Mouse (Mus musculus) liver, embryonic 12.5 days (tissue): Measurements from ENCODE around the gene Meis2. TPM values are rescaled to one million over a fixed set of nuclear protein-coding genes. Genes with fewer than 3 reads are reported as not detected.

Experiments used
- ATAC-seq: fragments of 200-750 bp; cut with Nextera tagmentation; 2 replicates; pipeline ENCODE4 v1.8.0; 2017; ENCODE audit warnings: moderate number of reproducible peaks, mild to moderate bottlenecking, moderate library complexity
- H3K27ac ChIP-seq: fragments of 300-500 bp; sonication (generic); 2 replicates; pipeline ENCODE4 v1.5.1; 2016; ENCODE audit warnings: mild to moderate bottlenecking
- H3K27me3 ChIP-seq: fragments of 300-500 bp; sonication (generic); replicated peaks from 2 replicates; pipeline ENCODE4 v1.6.1; 2016; ENCODE audit warnings: mild to moderate bottlenecking, moderate library complexity
- H3K36me3 ChIP-seq: fragments of 300-500 bp; sonication (generic); 2 replicates; pipeline ENCODE4 v1.6.1; 2016; ENCODE audit warnings: mild to moderate bottlenecking, moderate library complexity
- H3K4me1 ChIP-seq: fragments of 300-500 bp; sonication (generic); 2 replicates; pipeline ENCODE4 v1.6.1; 2016
- H3K4me2 ChIP-seq: fragments of 300-500 bp; sonication (generic); 2 replicates; pipeline ENCODE4 v1.6.1; 2016; ENCODE audit warnings: mild to moderate bottlenecking, moderate library complexity
- H3K4me3 ChIP-seq: fragments of 300-500 bp; sonication (generic); 2 replicates; pipeline ENCODE4 v1.5.1; 2016; ENCODE audit warnings: mild to moderate bottlenecking, moderate library complexity
- H3K9ac ChIP-seq: fragments of 300-500 bp; sonication (generic); 2 replicates; pipeline ENCODE4 v1.6.1; 2016; ENCODE audit warnings: mild to moderate bottlenecking, moderate library complexity
- H3K9me3 ChIP-seq: fragments of 300-500 bp; sonication (generic); replicated peaks from 2 replicates; pipeline ENCODE4 v1.6.1; 2016; ENCODE audit warnings: mild to moderate bottlenecking, moderate library complexity
- WGBS: fragments of 180-500 bp; shearing (Covaris S2); methylation state at CpG from one replicate; pipeline ENCODE4 v1.1.7; 2016; ENCODE audit not compliant: insufficient replicate concordance; 5-methylcytosine and 5-hydroxymethylcytosine counted together
- polyA plus RNA-seq: library from polyadenylated mRNA; unstranded; fragments of >200 nt; fragmentation: Nextera tagmentation; extraction: Ambion mirVana; gene quantifications from 2 replicates; pipeline ENCODE4 v1.2.1, GENCODE M21; 2016

Meis2 gene
- polyA plus RNA-seq, 1 experiment from 2014 or later: 5.9 TPM

- no peak overlapping the region for H3K4me2 ChIP-seq
Measured at GRCm38 (mm10) chr2:115897559-115897958, 168.1 kb downstream of the Meis2 start.

GRCm38 (mm10) chr2:115897001-115897400 lies 168.6 kb downstream of the Meis2 start:
- no peak overlapping the region for H3K4me3 ChIP-seq
- H3K27ac ChIP-seq: no peak overlapping the region
- H3K4me2 ChIP-seq: no peak overlapping the region
- no peak for ATAC-seq
- H3K36me3 ChIP-seq: no peaks in the 10 kb centered on the region
- H3K27me3 ChIP-seq: no peaks in the 10 kb centered on the region
- H3K4me1 ChIP-seq: no peaks in the 10 kb centered on the region
- H3K9me3 ChIP-seq: no peaks in the 10 kb centered on the region
- WGBS: 31% methylated on average over 2 of the region's 2 CpGs
- H3K9ac ChIP-seq: no peak overlapping the region

More at GRCm38 (mm10) chr2:115897559-115897958, 168.1 kb downstream of the Meis2 start:
- ATAC-seq: no peak
- H3K4me1 ChIP-seq: no peaks in the 10 kb centered on the region
- H3K36me3 ChIP-seq: no peaks in the 10 kb centered on the region
- 71% methylated on average over 5 of the region's 5 CpGs for WGBS
- no peak overlapping the region for H3K27ac ChIP-seq
- no peaks in the 10 kb centered on the region for H3K27me3 ChIP-seq
- no peak overlapping the region for H3K9ac ChIP-seq
- H3K4me3 ChIP-seq: no peak overlapping the region
- no peaks in the 10 kb centered on the region for H3K9me3 ChIP-seq

DNA sequence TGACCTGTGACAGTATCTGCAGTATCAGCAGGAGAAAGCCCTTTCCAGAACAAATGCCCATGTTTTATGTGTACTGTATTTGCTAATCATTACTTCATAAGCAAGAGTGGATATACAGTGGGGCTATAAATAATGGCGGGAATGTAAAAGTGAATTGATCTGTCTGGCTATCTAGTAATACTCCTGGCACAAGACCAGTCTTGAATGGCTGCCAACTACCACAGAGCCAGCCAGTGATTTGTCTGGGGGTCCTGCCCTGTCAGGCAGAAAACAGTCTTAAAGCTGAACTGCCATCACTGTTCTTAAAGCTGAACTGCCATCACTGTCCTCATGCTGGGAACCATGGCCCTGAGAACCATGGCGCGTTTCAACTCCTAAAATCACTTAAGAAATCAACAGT lies 169.9 kb downstream of the Meis2 start:
- 72% methylated on average over 3 of the region's 3 CpGs for WGBS
- ATAC-seq: no peak
- H3K36me3 ChIP-seq: no peaks in the 10 kb centered on the region

GRCm38 (mm10) chr2:115895256-115895655 lies 170.4 kb downstream of the Meis2 start:
- H3K27ac ChIP-seq: no peak overlapping the region
- no peaks in the 10 kb centered on the region for H3K9me3 ChIP-seq
- no peak for ATAC-seq
- H3K27me3 ChIP-seq: no peaks in the 10 kb centered on the region
- H3K9ac ChIP-seq: no peak overlapping the region
- no peak overlapping the region for H3K4me2 ChIP-seq
- no peak overlapping the region for H3K4me3 ChIP-seq
- H3K36me3 ChIP-seq: no peaks in the 10 kb centered on the region
- H3K4me1 ChIP-seq: no peaks in the 10 kb centered on the region
- 78% methylated on average over 2 of the region's 2 CpGs for WGBS

More for the DNA sequence above, 169.9 kb downstream of the Meis2 start:
- no peaks in the 10 kb centered on the region for H3K4me1 ChIP-seq
- no peak overlapping the region for H3K9ac ChIP-seq
- no peaks in the 10 kb centered on the region for H3K27me3 ChIP-seq
- H3K4me2 ChIP-seq: no peak overlapping the region
- no peak overlapping the region for H3K4me3 ChIP-seq
- H3K27ac ChIP-seq: no peak overlapping the region
- no peaks in the 10 kb centered on the region for H3K9me3 ChIP-seq

- Histone ChIP-seq H3K4me1 (no peaks in the 10 kb centered on the region), H3K9ac (no peak overlapping the region), H3K9me3 (no peaks in the 10 kb centered on the region), H3K4me2 (no peak overlapping the region), H3K4me3 (no peak overlapping the region), H3K36me3 (no peaks in the 10 kb centered on the region), H3K27ac (no peak overlapping the region), H3K27me3 (no peaks in the 10 kb centered on the region)
- no peak for ATAC-seq
- 78% methylated on average over 6 of the region's 6 CpGs for WGBS
Measured at GRCm38 (mm10) chr2:115893113-115893512, 172.5 kb downstream of the Meis2 start.

GRCm38 (mm10) chr2:115890715-115891114 lies 174.9 kb downstream of the Meis2 start:
- Histone ChIP-seq H3K27me3 (no peaks in the 10 kb centered on the region), H3K9me3 (no peaks in the 10 kb centered on the region), H3K27ac (no peak overlapping the region), H3K4me2 (no peak overlapping the region), H3K4me1 (no peaks in the 10 kb centered on the region), H3K9ac (no peak overlapping the region), H3K4me3 (no peak overlapping the region), H3K36me3 (no peaks in the 10 kb centered on the region)
- 48% methylated on average over 2 of the region's 2 CpGs for WGBS
- no peak for ATAC-seq

DNA sequence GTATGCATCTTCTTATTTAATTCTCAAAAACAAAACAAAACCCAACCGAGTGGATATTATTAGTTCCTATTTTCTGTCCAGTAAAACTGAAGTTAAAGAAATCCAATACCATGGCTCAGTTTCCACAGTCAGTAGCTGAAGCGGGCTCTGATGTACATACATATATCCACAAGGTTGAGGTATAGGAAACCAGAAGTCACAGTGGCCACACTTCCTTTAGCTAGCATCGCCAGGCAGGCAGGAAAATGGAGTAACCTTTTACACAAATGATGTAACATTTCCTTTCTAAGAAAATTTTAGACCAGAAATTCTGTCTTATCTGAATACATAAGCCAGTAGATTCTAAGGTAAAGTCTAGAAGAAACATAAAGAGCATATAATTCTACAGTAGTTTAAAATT lies 175.6 kb downstream of the Meis2 start:
- H3K27ac ChIP-seq: no peak overlapping the region
- H3K9ac ChIP-seq: no peak overlapping the region
- WGBS: 44% methylated on average over 3 of the region's 3 CpGs
- H3K4me1 ChIP-seq: no peaks in the 10 kb centered on the region
- H3K4me2 ChIP-seq: no peak overlapping the region
- no peaks in the 10 kb centered on the region for H3K27me3 ChIP-seq
- no peaks in the 10 kb centered on the region for H3K9me3 ChIP-seq
- ATAC-seq: no peak
- no peak overlapping the region for H3K4me3 ChIP-seq
- no peaks in the 10 kb centered on the region for H3K36me3 ChIP-seq

- Histone ChIP-seq H3K27me3 (no peaks in the 10 kb centered on the region), H3K9ac (no peak overlapping the region), H3K4me1 (no peaks in the 10 kb centered on the region), H3K4me2 (no peak overlapping the region), H3K36me3 (no peaks in the 10 kb centered on the region), H3K27ac (no peak overlapping the region), H3K4me3 (no peak overlapping the region), H3K9me3 (no peaks in the 10 kb centered on the region)
- 75% methylated on average over 4 of the region's 4 CpGs for WGBS
- no peak for ATAC-seq
Measured at GRCm38 (mm10) chr2:115889212-115889611, 176.4 kb downstream of the Meis2 start.

DNA sequence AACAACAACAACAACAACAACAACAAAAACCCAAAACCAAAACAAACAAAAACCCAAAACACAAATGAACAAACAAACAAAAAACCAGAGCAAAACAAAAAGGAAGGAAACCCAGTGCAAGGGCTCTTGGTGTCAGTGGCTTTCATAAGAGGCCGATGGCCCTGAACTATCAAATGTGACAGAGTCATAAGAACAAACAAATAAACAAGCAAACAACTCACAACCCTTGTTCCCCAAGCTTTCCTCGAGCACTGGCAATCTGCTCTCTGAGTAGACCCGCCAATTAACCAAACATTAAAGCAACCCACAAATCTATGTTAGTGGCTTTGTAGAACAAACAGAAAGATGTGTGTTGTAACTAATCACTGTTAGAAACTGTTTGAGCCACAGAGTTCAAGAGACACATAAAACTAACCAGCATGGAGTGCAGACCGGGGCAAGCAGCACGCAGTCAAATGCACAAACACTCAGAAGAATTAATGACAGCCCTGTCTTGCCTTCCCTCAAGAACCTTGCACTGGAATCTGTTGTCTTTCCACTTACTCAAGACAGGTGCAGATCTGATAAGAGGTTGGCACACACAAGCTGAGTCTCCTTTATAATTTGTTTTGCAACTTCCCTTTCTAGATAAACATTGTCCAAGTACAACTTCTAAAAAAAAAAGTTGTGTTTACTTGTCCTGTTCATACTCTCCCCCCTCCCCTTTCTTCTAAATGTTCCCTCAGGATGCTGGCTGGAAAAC lies 177.1 kb downstream of the Meis2 start:
- no peaks in the 10 kb centered on the region for H3K27me3 ChIP-seq
- H3K27ac ChIP-seq: no peak overlapping the region
- H3K9me3 ChIP-seq: no peaks in the 10 kb centered on the region
- no peak overlapping the region for H3K9ac ChIP-seq
- 55% methylated on average over 5 of the region's 5 CpGs for WGBS
- no peaks in the 10 kb centered on the region for H3K36me3 ChIP-seq
- no peaks in the 10 kb centered on the region for H3K4me1 ChIP-seq
- H3K4me3 ChIP-seq: no peak overlapping the region
- no peak overlapping the region for H3K4me2 ChIP-seq
- no peak for ATAC-seq

GRCm38 (mm10) chr2:115887631-115888030 lies 178.0 kb downstream of the Meis2 start:
- H3K27me3 ChIP-seq: no peaks in the 10 kb centered on the region
- no peaks in the 10 kb centered on the region for H3K36me3 ChIP-seq
- H3K4me1 ChIP-seq: no peaks in the 10 kb centered on the region
- H3K9me3 ChIP-seq: no peaks in the 10 kb centered on the region
- H3K4me3 ChIP-seq: no peak overlapping the region
- no peak for ATAC-seq
- no peak overlapping the region for H3K9ac ChIP-seq
- no peak overlapping the region for H3K4me2 ChIP-seq
- H3K27ac ChIP-seq: no peak overlapping the region
- WGBS: 35% methylated on average over 1 of the region's 1 CpGs

DNA sequence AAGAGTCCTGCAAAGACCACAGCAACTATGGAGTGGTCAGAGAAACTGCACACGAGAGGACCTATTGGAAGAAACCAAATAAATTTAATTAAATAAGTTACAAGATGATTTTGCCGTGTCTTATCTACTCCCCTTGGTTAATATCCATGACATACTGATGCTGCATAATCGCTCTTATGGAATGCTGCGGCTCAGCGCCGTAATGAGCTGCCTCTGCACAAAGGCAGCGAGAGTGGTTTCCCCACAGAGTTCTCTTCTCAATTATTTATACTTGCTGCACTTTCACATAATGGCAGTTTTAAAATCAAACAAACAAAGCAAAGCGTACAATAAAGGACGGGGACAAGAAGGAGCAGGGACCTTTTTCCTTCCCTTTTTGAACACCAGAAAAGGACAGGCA lies 181.5 kb downstream of the Meis2 start:
- no peaks in the 10 kb centered on the region for H3K27me3 ChIP-seq
- no peaks in the 10 kb centered on the region for H3K36me3 ChIP-seq
- 75% methylated on average over 9 of the region's 9 CpGs for WGBS
- H3K4me3 ChIP-seq: no peak overlapping the region
- H3K27ac ChIP-seq: no peak overlapping the region
- no peaks in the 10 kb centered on the region for H3K9me3 ChIP-seq
- no peak for ATAC-seq
- H3K4me1 ChIP-seq: no peaks in the 10 kb centered on the region
- no peak overlapping the region for H3K4me2 ChIP-seq
- H3K9ac ChIP-seq: no peak overlapping the region

DNA sequence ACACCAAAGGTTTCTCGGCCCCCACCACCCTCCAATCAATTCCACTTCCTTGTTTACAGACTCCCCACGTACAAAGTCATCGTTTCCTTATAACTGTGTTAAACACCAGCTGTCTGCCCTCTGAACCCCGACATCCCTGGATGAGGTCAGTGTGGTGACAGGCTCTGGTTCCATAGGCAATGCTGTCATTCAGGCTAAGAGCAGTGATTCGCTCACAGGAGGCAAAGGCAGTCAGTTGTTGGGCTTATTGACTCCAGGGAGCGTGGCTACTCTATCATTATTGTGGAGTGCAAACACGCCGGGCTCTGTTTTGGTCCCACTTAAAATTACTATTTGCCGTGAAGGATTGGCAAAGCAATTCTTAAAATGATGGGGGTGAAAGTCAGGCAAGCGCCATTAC lies 182.1 kb downstream of the Meis2 start:
- no peak for ATAC-seq
- Histone ChIP-seq H3K27ac (no peak overlapping the region), H3K9ac (no peak overlapping the region), H3K9me3 (no peaks in the 10 kb centered on the region), H3K27me3 (no peaks in the 10 kb centered on the region), H3K4me2 (no peak overlapping the region), H3K36me3 (no peaks in the 10 kb centered on the region), H3K4me1 (no peaks in the 10 kb centered on the region), H3K4me3 (no peak overlapping the region)
- 63% methylated on average over 10 of the region's 10 CpGs for WGBS
